Mouse (Mus musculus) testis, adult 2 months (tissue): ENCODE measurements around the gene Cdk15.

ENCODE experiments used
- CTCF ChIP-seq: fragments of 200-500 bp; IDR thresholded peaks from 2 replicates; pipeline ENCODE4 v1.5.1; 2012; ENCODE audit warnings: low read depth, mild to moderate bottlenecking, inconsistent platforms, low read length, moderate library complexity; ENCODE audit not compliant: control insufficient read depth, insufficient read depth, insufficient replicate concordance
- POLR2A ChIP-seq: fragments of 200-500 bp; IDR thresholded peaks from 2 replicates; pipeline ENCODE4 v1.6.1; 2012; ENCODE audit warnings: low read depth, mild to moderate bottlenecking, inconsistent platforms, low read length, moderate library complexity; ENCODE audit not compliant: control insufficient read depth

DNA sequence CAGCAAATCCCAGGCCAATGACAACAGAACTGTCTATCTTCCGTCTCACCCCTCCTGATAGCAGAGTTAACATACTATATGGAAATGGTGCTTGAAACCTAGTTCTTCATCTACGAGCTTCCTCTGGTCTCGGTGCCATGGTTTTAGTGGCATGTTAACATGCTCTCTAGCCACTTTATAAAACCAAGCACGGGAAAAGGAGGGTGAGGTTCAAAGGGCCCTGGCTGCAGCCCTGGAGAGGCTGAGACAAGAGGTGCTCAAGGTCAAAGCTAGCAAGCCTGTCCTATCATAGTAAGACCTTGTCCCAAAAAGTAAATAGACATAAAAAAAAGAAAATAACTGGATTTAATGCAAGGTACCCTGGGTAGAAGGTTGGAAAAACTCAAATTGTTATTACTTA is 45.1 kb upstream of the Cdk15 start:
- no peak for TF ChIP-seq POLR2A
- TF ChIP-seq CTCF, result no peak
